Mouse (Mus musculus): ENCODE data around the gene Prmt8. TPM values are rescaled to one million over a fixed set of nuclear protein-coding genes. Genes with fewer than 3 reads are reported as not detected.
A peak's percentile ranks its signal among the peaks of the same experiment; 100 is the strongest.

Gene Prmt8
- polyA plus RNA-seq, 1 experiment from 2014 or later = 16.6 TPM

GRCm38 (mm10) chr6:127663263-127663662 is 106.0 kb downstream of the Prmt8 start:
- Histone ChIP-seq H3K9ac (ENCODE audit: low read length) (no peak overlapping the region), H3K9me3 (replicated peaks; ENCODE audit: control insufficient read depth, low read length) (no peaks in the 10 kb centered on the region), H3K4me2 (ENCODE audit: low read length) (no peak overlapping the region), H3K4me3 (ENCODE audit: low read depth, low read length) (no peak overlapping the region), H3K27me3 (replicated peaks; ENCODE audit: control insufficient read depth, insufficient read depth, low read length) (no peaks in the 10 kb centered on the region), H3K27ac (ENCODE audit: low read depth, low read length) (no peak overlapping the region), H3K4me1 (ENCODE audit: control insufficient read depth, insufficient read depth, low read length) (peaks cover 13% of the 10 kb centered on the region), H3K36me3 (ENCODE audit: control insufficient read depth, insufficient read depth, low read length) (no peaks in the 10 kb centered on the region)
- peak; percentile 17 for DNase-seq (ENCODE audit: low spot score)
- ATAC-seq = no peak
- WGBS = 77% methylated on average over 7 of the region's 7 CpGs

DNA sequence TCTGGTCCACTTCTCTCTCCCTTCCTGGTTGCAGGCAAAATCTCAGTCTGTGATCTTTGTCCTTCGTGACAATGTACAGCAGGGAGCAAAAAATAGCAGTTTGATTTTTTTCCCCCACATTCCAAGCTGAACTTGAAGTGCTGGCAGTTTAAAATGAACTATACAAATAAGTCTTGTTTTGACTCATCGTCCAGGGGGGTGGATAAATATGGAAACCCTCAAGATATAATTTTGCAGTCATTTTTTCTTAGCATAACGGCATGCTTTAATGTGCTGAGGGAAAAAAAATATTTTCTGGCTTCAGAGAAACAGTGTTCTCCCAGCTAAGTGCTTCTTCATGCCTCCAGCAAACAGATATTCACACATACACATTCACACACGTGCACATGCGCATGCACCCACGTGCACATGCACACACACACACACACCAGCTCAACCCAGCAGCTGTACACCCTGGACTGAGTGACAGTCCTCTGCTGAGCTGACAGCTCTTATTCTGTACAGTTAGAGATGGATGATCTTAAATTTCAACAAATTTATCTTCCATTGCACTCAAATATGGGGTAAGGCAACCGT is 107.5 kb downstream of the Prmt8 start:
- Histone ChIP-seq H3K4me1 (ENCODE audit: control insufficient read depth, insufficient read depth, low read length) (peaks cover 13% of the 10 kb centered on the region), H3K9me3 (replicated peaks; ENCODE audit: control insufficient read depth, low read length) (no peaks in the 10 kb centered on the region), H3K9ac (ENCODE audit: low read length) (no peak overlapping the region), H3K4me3 (ENCODE audit: low read depth, low read length) (no peak overlapping the region), H3K27me3 (replicated peaks; ENCODE audit: control insufficient read depth, insufficient read depth, low read length) (no peaks in the 10 kb centered on the region), H3K36me3 (ENCODE audit: control insufficient read depth, insufficient read depth, low read length) (no peaks in the 10 kb centered on the region), H3K4me2 (ENCODE audit: low read length) (no peak overlapping the region), H3K27ac (ENCODE audit: low read depth, low read length) (no peak overlapping the region)
- 87% methylated on average over 7 of the region's 7 CpGs for WGBS
- ATAC-seq (no peak), DNase-seq (ENCODE audit: low spot score) (no peak)

GRCm38 (mm10) chr6:127659966-127660365 is 109.3 kb downstream of the Prmt8 start:
- peaks cover 13% of the 10 kb centered on the region for H3K4me1 ChIP-seq (ENCODE audit: control insufficient read depth, insufficient read depth, low read length)
- 87% methylated on average over 4 of the region's 4 CpGs for WGBS
- DNase-seq (ENCODE audit: low spot score) = no peak

GRCm38 (mm10) chr6:127659472-127659871 is 109.8 kb downstream of the Prmt8 start:
- 32% methylated on average over 5 of the region's 5 CpGs for WGBS
- DNase-seq (ENCODE audit: low spot score) (peak; percentile 46), ATAC-seq (peak; percentile 29; the same call in 1 of the 2 replicates)
- Histone ChIP-seq H3K9me3 (replicated peaks; ENCODE audit: control insufficient read depth, low read length) (no peaks in the 10 kb centered on the region), H3K4me2 (ENCODE audit: low read length) (no peak overlapping the region), H3K4me3 (ENCODE audit: low read depth, low read length) (no peak overlapping the region), H3K36me3 (ENCODE audit: control insufficient read depth, insufficient read depth, low read length) (no peaks in the 10 kb centered on the region), H3K4me1 (ENCODE audit: control insufficient read depth, insufficient read depth, low read length) (peaks cover 13% of the 10 kb centered on the region), H3K9ac (ENCODE audit: low read length) (no peak overlapping the region), H3K27ac (ENCODE audit: low read depth, low read length) (no peak overlapping the region), H3K27me3 (replicated peaks; ENCODE audit: control insufficient read depth, insufficient read depth, low read length) (no peaks in the 10 kb centered on the region)

More at GRCm38 (mm10) chr6:127659966-127660365, 109.3 kb downstream of the Prmt8 start:
- H3K27ac ChIP-seq (ENCODE audit: low read depth, low read length) = no peak overlapping the region
- H3K4me2 ChIP-seq (ENCODE audit: low read length) = no peak overlapping the region
- no peak overlapping the region for H3K4me3 ChIP-seq (ENCODE audit: low read depth, low read length)
- H3K27me3 ChIP-seq (replicated peaks; ENCODE audit: control insufficient read depth, insufficient read depth, low read length) = no peaks in the 10 kb centered on the region
- no peak for ATAC-seq
- H3K9me3 ChIP-seq (replicated peaks; ENCODE audit: control insufficient read depth, low read length) = no peaks in the 10 kb centered on the region
- H3K36me3 ChIP-seq (ENCODE audit: control insufficient read depth, insufficient read depth, low read length) = no peaks in the 10 kb centered on the region
- H3K9ac ChIP-seq (ENCODE audit: low read length) = no peak overlapping the region

DNA sequence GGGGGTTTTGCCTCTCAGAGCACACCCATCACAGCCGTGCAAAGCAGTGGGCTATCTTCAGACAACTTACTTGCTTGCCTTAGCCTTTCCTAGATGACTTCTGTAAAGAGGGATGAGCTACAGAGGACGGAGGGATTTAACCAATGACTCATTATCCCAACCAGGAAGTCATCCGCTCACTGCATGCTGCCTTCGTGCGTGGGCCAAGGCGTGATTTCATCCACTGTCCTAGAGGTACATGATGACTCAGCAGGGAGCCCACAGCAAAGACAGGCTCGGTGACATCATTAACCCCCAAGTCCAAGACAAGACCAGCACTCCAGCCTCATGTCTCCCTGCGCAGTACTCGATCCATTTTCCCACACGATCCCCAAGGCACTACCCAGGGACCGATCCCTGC is 112.1 kb downstream of the Prmt8 start:
- Histone ChIP-seq H3K9ac (ENCODE audit: low read length) (no peak overlapping the region), H3K9me3 (replicated peaks; ENCODE audit: control insufficient read depth, low read length) (no peaks in the 10 kb centered on the region), H3K27me3 (replicated peaks; ENCODE audit: control insufficient read depth, insufficient read depth, low read length) (no peaks in the 10 kb centered on the region), H3K27ac (ENCODE audit: low read depth, low read length) (no peak overlapping the region), H3K4me1 (ENCODE audit: control insufficient read depth, insufficient read depth, low read length) (0 out of 2 replicates have a peak, but pooled peaks cover 4% of the 10 kb centered on the region), H3K4me2 (ENCODE audit: low read length) (no peak overlapping the region), H3K36me3 (ENCODE audit: control insufficient read depth, insufficient read depth, low read length) (no peaks in the 10 kb centered on the region), H3K4me3 (ENCODE audit: low read depth, low read length) (no peak overlapping the region)
- DNase-seq (ENCODE audit: low spot score) (no peak), ATAC-seq (no peak)
- 93% methylated on average over 11 of the region's 11 CpGs for WGBS

- H3K4me1 ChIP-seq (ENCODE audit: control insufficient read depth, insufficient read depth, low read length) = 0 out of 2 replicates have a peak, but pooled peaks cover 4% of the 10 kb centered on the region
- H3K27ac ChIP-seq (ENCODE audit: low read depth, low read length) = no peak overlapping the region
- H3K27me3 ChIP-seq (replicated peaks; ENCODE audit: control insufficient read depth, insufficient read depth, low read length) = no peaks in the 10 kb centered on the region
- no peak overlapping the region for H3K4me3 ChIP-seq (ENCODE audit: low read depth, low read length)
- H3K9me3 ChIP-seq (replicated peaks; ENCODE audit: control insufficient read depth, low read length) = no peaks in the 10 kb centered on the region
- WGBS = 12% methylated on average over 4 of the region's 4 CpGs
- no peak overlapping the region for H3K4me2 ChIP-seq (ENCODE audit: low read length)
- H3K9ac ChIP-seq (ENCODE audit: low read length) = no peak overlapping the region
- H3K36me3 ChIP-seq (ENCODE audit: control insufficient read depth, insufficient read depth, low read length) = no peaks in the 10 kb centered on the region
- DNase-seq (ENCODE audit: low spot score) (no peak), ATAC-seq (no peak)
Measured at GRCm38 (mm10) chr6:127655988-127656387, 113.3 kb downstream of the Prmt8 start.

- DNase-seq (ENCODE audit: low spot score) = no peak
- WGBS = 84% methylated on average over 8 of the region's 8 CpGs
- no peak overlapping the region for H3K9ac ChIP-seq (ENCODE audit: low read length)
- H3K36me3 ChIP-seq (ENCODE audit: control insufficient read depth, insufficient read depth, low read length) = no peaks in the 10 kb centered on the region
- H3K4me1 ChIP-seq (ENCODE audit: control insufficient read depth, insufficient read depth, low read length) = no peaks in the 10 kb centered on the region
- H3K4me2 ChIP-seq (ENCODE audit: low read length) = no peak overlapping the region
- no peaks in the 10 kb centered on the region for H3K9me3 ChIP-seq (replicated peaks; ENCODE audit: control insufficient read depth, low read length)
- no peaks in the 10 kb centered on the region for H3K27me3 ChIP-seq (replicated peaks; ENCODE audit: control insufficient read depth, insufficient read depth, low read length)
- no peak overlapping the region for H3K4me3 ChIP-seq (ENCODE audit: low read depth, low read length)
- ATAC-seq = no peak
- no peak overlapping the region for H3K27ac ChIP-seq (ENCODE audit: low read depth, low read length)
Measured at GRCm38 (mm10) chr6:127641077-127641801, 128.0 kb downstream of the Prmt8 start.
